Mouse (Mus musculus): ENCODE data around the gene Thoc7. TPM values are rescaled to one million over a fixed set of nuclear protein-coding genes. Genes with fewer than 3 reads are reported as not detected.
A peak's percentile ranks its signal among the peaks of the same experiment; 100 is the strongest.
"Not testable (repeated sequence)": the region's sequence is repeated elsewhere in the genome, so short reads cannot be mapped to it uniquely, and the experiment has no call there.

Gene Thoc7
- polyA plus RNA-seq, 1 experiment from 2014 or later, result 198 TPM

- Histone ChIP-seq H3K4me2 (ENCODE audit: low read length) (peak overlapping the region; percentile 56), H3K9me3 (ENCODE audit: control insufficient read depth, low read length) (no peaks in the 10 kb centered on the region), H3K27ac (ENCODE audit: low read depth) (peak overlapping the region; percentile 93), H3K36me3 (ENCODE audit: control insufficient read depth, insufficient read depth, low read length) (peaks cover 10% of the 10 kb centered on the region; the same call in 1 of the 2 replicates), H3K9ac (ENCODE audit: low read length) (peak overlapping the region; percentile 98), H3K27me3 (replicated peaks; ENCODE audit: control insufficient read depth, insufficient read depth, low read length) (no peaks in the 10 kb centered on the region), H3K4me1 (replicated peaks; ENCODE audit: control insufficient read depth, insufficient read depth, low read length) (peaks cover 5% of the 10 kb centered on the region), H3K4me3 (ENCODE audit: low read depth, low read length) (peak overlapping the region; percentile 93)
- WGBS, result 3% methylated on average over 9 of the region's 9 CpGs
- ATAC-seq (replicated peaks; ENCODE audit: low FRiP score, low TSS enrichment, low read depth), result 0 out of 2 replicates have a peak, but pooled peaks have one; percentile 42
- DNase-seq (ENCODE audit: low spot score), result peak; percentile 71
Observed at GRCm38 (mm10) chr14:13960079-13960478, 1.6 kb downstream of the Thoc7 start.

GRCm38 (mm10) chr14:13952151-13952550, 9.5 kb downstream of the Thoc7 start:
- not testable (repeated sequence) for H3K4me1 ChIP-seq (replicated peaks; ENCODE audit: control insufficient read depth, insufficient read depth, low read length); H3K4me3 ChIP-seq (ENCODE audit: low read depth, low read length); H3K27me3 ChIP-seq (replicated peaks; ENCODE audit: control insufficient read depth, insufficient read depth, low read length); H3K9me3 ChIP-seq (ENCODE audit: control insufficient read depth, low read length); H3K4me2 ChIP-seq (ENCODE audit: low read length); H3K9ac ChIP-seq (ENCODE audit: low read length); ATAC-seq (replicated peaks; ENCODE audit: low FRiP score, low TSS enrichment, low read depth); H3K27ac ChIP-seq (ENCODE audit: low read depth); DNase-seq (ENCODE audit: low spot score)
- H3K36me3 ChIP-seq (ENCODE audit: control insufficient read depth, insufficient read depth, low read length), result peaks cover 72% of the 10 kb centered on the region
- WGBS, result 91% methylated on average over 3 of the region's 3 CpGs

- Histone ChIP-seq H3K4me2 (ENCODE audit: low read length) (no peak overlapping the region), H3K27me3 (replicated peaks; ENCODE audit: control insufficient read depth, insufficient read depth, low read length) (no peaks in the 10 kb centered on the region), H3K4me1 (replicated peaks; ENCODE audit: control insufficient read depth, insufficient read depth, low read length) (no peaks in the 10 kb centered on the region), H3K9me3 (ENCODE audit: control insufficient read depth, low read length) (no peaks in the 10 kb centered on the region), H3K27ac (ENCODE audit: low read depth) (no peak overlapping the region), H3K9ac (ENCODE audit: low read length) (no peak overlapping the region), H3K4me3 (ENCODE audit: low read depth, low read length) (no peak overlapping the region), H3K36me3 (ENCODE audit: control insufficient read depth, insufficient read depth, low read length) (peaks cover 65% of the 10 kb centered on the region)
- no peak for DNase-seq (ENCODE audit: low spot score)
- no peak for ATAC-seq (replicated peaks; ENCODE audit: low FRiP score, low TSS enrichment, low read depth)
Observed at GRCm38 (mm10) chr14:13950401-13950800, 11.3 kb downstream of the Thoc7 start.

- DNase-seq (ENCODE audit: low spot score) (no peak), ATAC-seq (replicated peaks; ENCODE audit: low FRiP score, low TSS enrichment, low read depth) (no peak)
- Histone ChIP-seq H3K36me3 (ENCODE audit: control insufficient read depth, insufficient read depth, low read length) (peaks cover 57% of the 10 kb centered on the region), H3K4me3 (ENCODE audit: low read depth, low read length) (no peak overlapping the region), H3K9me3 (ENCODE audit: control insufficient read depth, low read length) (no peaks in the 10 kb centered on the region), H3K4me2 (ENCODE audit: low read length) (no peak overlapping the region), H3K27ac (ENCODE audit: low read depth) (no peak overlapping the region), H3K4me1 (replicated peaks; ENCODE audit: control insufficient read depth, insufficient read depth, low read length) (no peaks in the 10 kb centered on the region), H3K9ac (ENCODE audit: low read length) (no peak overlapping the region), H3K27me3 (replicated peaks; ENCODE audit: control insufficient read depth, insufficient read depth, low read length) (no peaks in the 10 kb centered on the region)
- WGBS, result 93% methylated on average over 7 of the region's 7 CpGs
Observed at GRCm38 (mm10) chr14:13948345-13948744, 13.3 kb downstream of the Thoc7 start.

- no peaks in the 10 kb centered on the region for H3K9me3 ChIP-seq (ENCODE audit: control insufficient read depth, low read length)
Observed at GRCm38 (mm10) chr14:13944686-13945085, 17.0 kb downstream of the Thoc7 start.

GRCm38 (mm10) chr14:13934052-13934371, 27.6 kb downstream of the Thoc7 start:
- WGBS, result 46% methylated on average over 5 of the region's 5 CpGs
- Histone ChIP-seq H3K27me3 (replicated peaks; ENCODE audit: control insufficient read depth, insufficient read depth, low read length) (no peaks in the 10 kb centered on the region), H3K36me3 (ENCODE audit: control insufficient read depth, insufficient read depth, low read length) (no peaks in the 10 kb centered on the region), H3K4me1 (replicated peaks; ENCODE audit: control insufficient read depth, insufficient read depth, low read length) (no peaks in the 10 kb centered on the region), H3K27ac (ENCODE audit: low read depth) (no peak overlapping the region), H3K9me3 (ENCODE audit: control insufficient read depth, low read length) (no peaks in the 10 kb centered on the region), H3K9ac (ENCODE audit: low read length) (no peak overlapping the region), H3K4me2 (ENCODE audit: low read length) (peak overlapping the region; percentile 58), H3K4me3 (ENCODE audit: low read depth, low read length) (no peak overlapping the region)
- DNase-seq (ENCODE audit: low spot score) (no peak), ATAC-seq (replicated peaks; ENCODE audit: low FRiP score, low TSS enrichment, low read depth) (no peak)

More at GRCm38 (mm10) chr14:13944686-13945085, 17.0 kb downstream of the Thoc7 start:
- 90% methylated on average over 4 of the region's 4 CpGs for WGBS
- H3K4me2 ChIP-seq (ENCODE audit: low read length), result no peak overlapping the region
- peaks cover 27% of the 10 kb centered on the region for H3K36me3 ChIP-seq (ENCODE audit: control insufficient read depth, insufficient read depth, low read length)
- no peak overlapping the region for H3K4me3 ChIP-seq (ENCODE audit: low read depth, low read length)
- DNase-seq (ENCODE audit: low spot score) (no peak), ATAC-seq (replicated peaks; ENCODE audit: low FRiP score, low TSS enrichment, low read depth) (no peak)
- no peak overlapping the region for H3K27ac ChIP-seq (ENCODE audit: low read depth)
- H3K27me3 ChIP-seq (replicated peaks; ENCODE audit: control insufficient read depth, insufficient read depth, low read length), result no peaks in the 10 kb centered on the region
- H3K9ac ChIP-seq (ENCODE audit: low read length), result no peak overlapping the region
- H3K4me1 ChIP-seq (replicated peaks; ENCODE audit: control insufficient read depth, insufficient read depth, low read length), result no peaks in the 10 kb centered on the region

GRCm38 (mm10) chr14:13933290-13934051, 28.2 kb downstream of the Thoc7 start:
- no peaks in the 10 kb centered on the region for H3K36me3 ChIP-seq (ENCODE audit: control insufficient read depth, insufficient read depth, low read length)
- no peaks in the 10 kb centered on the region for H3K9me3 ChIP-seq (ENCODE audit: control insufficient read depth, low read length)
- peak; percentile 54 for DNase-seq (ENCODE audit: low spot score)
- peak; percentile 64; the same call in 1 of the 2 replicates for ATAC-seq (replicated peaks; ENCODE audit: low FRiP score, low TSS enrichment, low read depth)
- H3K9ac ChIP-seq (ENCODE audit: low read length), result peak overlapping the region; percentile 45
- peak overlapping the region; percentile 27; the same call in 1 of the 2 replicates for H3K4me3 ChIP-seq (ENCODE audit: low read depth, low read length)
- no peaks in the 10 kb centered on the region for H3K27me3 ChIP-seq (replicated peaks; ENCODE audit: control insufficient read depth, insufficient read depth, low read length)
- H3K4me1 ChIP-seq (replicated peaks; ENCODE audit: control insufficient read depth, insufficient read depth, low read length), result no peaks in the 10 kb centered on the region
- H3K4me2 ChIP-seq (ENCODE audit: low read length), result peak overlapping the region; percentile 58
- no peak overlapping the region for H3K27ac ChIP-seq (ENCODE audit: low read depth)
- 29% methylated on average over 30 of the region's 31 CpGs for WGBS

GRCm38 (mm10) chr14:13917630-13918029, 44.0 kb downstream of the Thoc7 start:
- no peaks in the 10 kb centered on the region for H3K9me3 ChIP-seq (ENCODE audit: control insufficient read depth, low read length)
- ATAC-seq (replicated peaks; ENCODE audit: low FRiP score, low TSS enrichment, low read depth), result peak; percentile 60; the same call in 1 of the 2 replicates
- peak; percentile 72 for DNase-seq (ENCODE audit: low spot score)

GRCm38 (mm10) chr14:13917208-13917607, 44.4 kb downstream of the Thoc7 start:
- no peaks in the 10 kb centered on the region for H3K27me3 ChIP-seq (replicated peaks; ENCODE audit: control insufficient read depth, insufficient read depth, low read length)
- DNase-seq (ENCODE audit: low spot score), result no peak
- no peak overlapping the region for H3K4me3 ChIP-seq (ENCODE audit: low read depth, low read length)
- H3K27ac ChIP-seq (ENCODE audit: low read depth), result no peak overlapping the region
- H3K4me2 ChIP-seq (ENCODE audit: low read length), result no peak overlapping the region
- no peaks in the 10 kb centered on the region for H3K4me1 ChIP-seq (replicated peaks; ENCODE audit: control insufficient read depth, insufficient read depth, low read length)
- ATAC-seq (replicated peaks; ENCODE audit: low FRiP score, low TSS enrichment, low read depth), result no peak
- H3K36me3 ChIP-seq (ENCODE audit: control insufficient read depth, insufficient read depth, low read length), result no peaks in the 10 kb centered on the region
- no peak overlapping the region for H3K9ac ChIP-seq (ENCODE audit: low read length)
- H3K9me3 ChIP-seq (ENCODE audit: control insufficient read depth, low read length), result no peaks in the 10 kb centered on the region
- 87% methylated on average over 10 of the region's 10 CpGs for WGBS

More at GRCm38 (mm10) chr14:13917630-13918029, 44.0 kb downstream of the Thoc7 start:
- Histone ChIP-seq H3K27ac (ENCODE audit: low read depth) (no peak overlapping the region), H3K4me3 (ENCODE audit: low read depth, low read length) (no peak overlapping the region), H3K36me3 (ENCODE audit: control insufficient read depth, insufficient read depth, low read length) (no peaks in the 10 kb centered on the region), H3K4me2 (ENCODE audit: low read length) (no peak overlapping the region), H3K9ac (ENCODE audit: low read length) (no peak overlapping the region), H3K4me1 (replicated peaks; ENCODE audit: control insufficient read depth, insufficient read depth, low read length) (no peaks in the 10 kb centered on the region), H3K27me3 (replicated peaks; ENCODE audit: control insufficient read depth, insufficient read depth, low read length) (no peaks in the 10 kb centered on the region)
- 39% methylated on average over 3 of the region's 3 CpGs for WGBS
